ENCODE assay signal across 19 mouse cellular contexts in the genomic region with DNA sequence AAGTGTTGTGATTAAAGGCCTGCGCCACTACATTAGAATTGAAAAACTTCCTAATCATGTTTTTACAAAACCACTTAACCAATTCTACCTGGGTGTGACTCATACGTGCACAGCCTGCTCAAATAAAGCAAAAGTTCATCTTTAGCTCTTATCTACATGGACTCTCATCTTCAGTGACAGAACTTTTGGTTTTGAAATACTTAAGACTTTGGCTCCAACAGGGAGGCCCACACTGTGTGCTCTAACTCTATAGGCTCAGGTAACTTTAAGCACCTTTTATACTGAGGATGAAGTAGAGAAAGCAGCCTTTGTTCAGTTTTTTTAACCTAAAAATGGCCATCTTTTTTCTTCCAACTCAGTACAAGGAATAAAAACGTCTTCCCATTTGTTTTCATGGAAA.
"Had no signal": no experiment of that assay in that cellular context is flagged by ENCODE, and none has a peak within 500 bp of the region (broad histone marks: within the 10 kb centered on the region; RNA-seq: fewer than 3 reads in every experiment).

No protein-coding gene starts in this region.

- H3K27ac ChIP-seq: left cerebral cortex, adult 2 months; macrophage; stomach, postnatal 0 days had no signal

- H3K4me3 ChIP-seq: left cerebral cortex, adult 2 months had no signal

- H3K9ac ChIP-seq: lung, embryonic 14.5 days had no signal

- DNase-seq: kidney, adult 18-20 months; kidney, adult 9 months; kidney, postnatal 14 days; kidney, postnatal 4 days; layer of hippocampus, postnatal 36 days; lung, embryonic 14.5 days; midbrain, embryonic 14.5 days; right cerebral cortex, adult 18-20 months; right cerebral cortex, postnatal 14 days; right cerebral cortex, postnatal 4 days; thymus, adult 2 months; thymus, postnatal 14 days; thymus, postnatal 4 days had no signal

- ATAC-seq: inflammation-experienced regulatory T-cells, adult 6 months; lung, postnatal 0 days had no signal

- H3K4me2 ChIP-seq: liver, embryonic 11.5 days; lung, embryonic 14.5 days had no signal
